Comparison of ENCODE assay signal across 8 mouse cellular contexts in genomic region chr9:35119168-35119567, GRCm38 (mm10). TPM values are rescaled to one million over a fixed set of nuclear protein-coding genes. Genes with fewer than 3 reads are reported as not detected.
DNase-seq lines count a peak whose midpoint lies in the region; ATAC-seq lines count a peak whose summit lies in the region.

TSS of gene St3gal4 (minus strand) at chr9:35119268.

- H3K4me1 ChIP-seq in lung, embryonic 15.5 days: peaks cover 30% of the 10 kb centered on the region
- H3K4me1 ChIP-seq in embryonic facial prominence, embryonic 14.5 days (ENCODE audit: control insufficient read depth, insufficient read depth, low read length): peaks cover 26% of the 10 kb centered on the region
- peaks cover 47% of the 10 kb centered on the region for H3K4me1 ChIP-seq in liver, embryonic 11.5 days (replicated peaks; ENCODE audit: control insufficient read depth, insufficient read depth, low read length)

- no peak for ATAC-seq in lung, embryonic 15.5 days (ENCODE audit: borderline replicate concordance, extremely low read depth, low FRiP score, low TSS enrichment)
- no peak for ATAC-seq in embryonic facial prominence, embryonic 14.5 days (ENCODE audit: low read depth)
- ATAC-seq in hematopoietic stem cell, adult 5-6 weeks (replicated peaks in 1 of 2; ENCODE audit: insufficient read depth in 1 of 2, low FRiP score in 2 of 2, low TSS enrichment in 1 of 2, low read depth in 1 of 2, poor library complexity in 2 of 2, severe bottlenecking in 2 of 2): no peak
- no peak for ATAC-seq in liver, embryonic 11.5 days (replicated peaks; ENCODE audit: low FRiP score)

- no peak within 1 kb of the TSS for H3K4me3 ChIP-seq in lung, embryonic 15.5 days
- H3K4me3 ChIP-seq in embryonic facial prominence, embryonic 14.5 days (ENCODE audit: low read depth, low read length): no peak within 1 kb of the TSS
- peak within 1 kb of the TSS; percentile 83 for H3K4me3 ChIP-seq in liver, embryonic 11.5 days (ENCODE audit: low read depth, low read length)

- DNase-seq in lung, postnatal 14 days: no peak
- DNase-seq in embryonic facial prominence, embryonic 14.5 days (ENCODE audit: low spot score): no peak
- no peak for DNase-seq in liver, embryonic 11.5 days (ENCODE audit: low spot score)
- no peak for DNase-seq in right cerebral cortex, postnatal 14 days
- no peak for DNase-seq in kidney, adult 11 months
- DNase-seq in lung, postnatal 36 days: no peak

- no peaks in the 10 kb centered on the region for H3K9me3 ChIP-seq in lung, embryonic 15.5 days
- no peaks in the 10 kb centered on the region for H3K9me3 ChIP-seq in embryonic facial prominence, embryonic 14.5 days (ENCODE audit: control insufficient read depth, low read length)
- no peaks in the 10 kb centered on the region for H3K9me3 ChIP-seq in liver, embryonic 11.5 days (ENCODE audit: control insufficient read depth, low read length)

- no peaks in the 10 kb centered on the region for H3K36me3 ChIP-seq in lung, embryonic 15.5 days
- peaks cover 18% of the 10 kb centered on the region for H3K36me3 ChIP-seq in embryonic facial prominence, embryonic 14.5 days (ENCODE audit: control insufficient read depth, insufficient read depth, low read length)
- peaks cover 3% of the 10 kb centered on the region for H3K36me3 ChIP-seq in liver, embryonic 11.5 days (ENCODE audit: control insufficient read depth, insufficient read depth, low read length)

- 78% methylated on average over 6 of the region's 6 CpGs for WGBS in lung, embryonic 15.5 days
- WGBS in embryonic facial prominence, embryonic 14.5 days: 82% methylated on average over 6 of the region's 6 CpGs
- 83% methylated on average over 6 of the region's 6 CpGs for WGBS in liver, embryonic 11.5 days

- H3K27me3 ChIP-seq in lung, embryonic 15.5 days: no peaks in the 10 kb centered on the region
- H3K27me3 ChIP-seq in embryonic facial prominence, embryonic 14.5 days (replicated peaks; ENCODE audit: control insufficient read depth, insufficient read depth, low read length): no peaks in the 10 kb centered on the region
- no peaks in the 10 kb centered on the region for H3K27me3 ChIP-seq in liver, embryonic 11.5 days (replicated peaks; ENCODE audit: control insufficient read depth, insufficient read depth, low read length)

- H3K4me2 ChIP-seq in lung, embryonic 15.5 days: peak within 1 kb of the TSS; percentile 83; the same call in 1 of the 2 replicates
- H3K4me2 ChIP-seq in embryonic facial prominence, embryonic 14.5 days (ENCODE audit: low read depth, low read length): peak within 1 kb of the TSS; percentile 86; the same call in 1 of the 2 replicates
- peak within 1 kb of the TSS; percentile 91 for H3K4me2 ChIP-seq in liver, embryonic 11.5 days

- peak within 1 kb of the TSS; percentile 93 for H3K27ac ChIP-seq in lung, embryonic 15.5 days
- H3K27ac ChIP-seq in embryonic facial prominence, embryonic 14.5 days (replicated peaks; ENCODE audit: low read depth, low read length): 0 out of 2 replicates have a peak within 1 kb of the TSS, but pooled peaks have one; percentile 92
- H3K27ac ChIP-seq in liver, embryonic 11.5 days (ENCODE audit: low read depth, low read length): peak within 1 kb of the TSS; percentile 97

- H3K9ac ChIP-seq in lung, embryonic 15.5 days: no peak within 1 kb of the TSS
- 0 out of 2 replicates have a peak within 1 kb of the TSS, but pooled peaks have one; percentile 91 for H3K9ac ChIP-seq in embryonic facial prominence, embryonic 14.5 days (ENCODE audit: low read depth, low read length)
- H3K9ac ChIP-seq in liver, embryonic 11.5 days (ENCODE audit: low read depth, low read length): peak within 1 kb of the TSS; percentile 95

RNA-seq across cellular contexts. Expression of gene St3gal4, which starts in this region (rescaled TPM):
- 36.4 and 37.4 TPM in 2 replicates for polyA plus RNA-seq in lung, embryonic 15.5 days (2015; fragmentation: Nextera tagmentation; extraction: Ambion mirVana)
- polyA plus RNA-seq in embryonic facial prominence, embryonic 14.5 days (2014; fragmentation: Nextera tagmentation; extraction: Ambion mirVana): 31.0 and 35.2 TPM in 2 replicates
- total RNA-seq in hematopoietic stem cell, adult 5-6 weeks (2017): 27.1 and 36.1 TPM in 2 replicates
- polyA plus RNA-seq in liver, embryonic 11.5 days (2014; fragmentation: Nextera tagmentation; extraction: Ambion mirVana): 34.8 and 40.1 TPM in 2 replicates
